Mouse (Mus musculus) CH12.LX (cell line): ENCODE results near the gene Kif1c. TPM values are rescaled to one million over a fixed set of nuclear protein-coding genes. Genes with fewer than 3 reads are reported as not detected.

ENCODE experiments used
- DNase-seq: peaks from one replicate; pipeline ENCODE4 v3.0.0-alpha.2; 2013; ENCODE audit errors: extremely low read depth
- H3K27ac ChIP-seq: 2 replicates; pipeline ENCODE4 v1.5.1; 2012; ENCODE audit warnings: low read depth, mild to moderate bottlenecking, control low read depth, moderate library complexity; ENCODE audit not compliant: insufficient read depth
- H3K27me3 ChIP-seq: replicated peaks from 2 replicates; pipeline ENCODE3; 2012; ENCODE audit warnings: inconsistent platforms
- H3K36me3 ChIP-seq, 2 experiments: replicated peaks in 1 of 2; 2 replicates each; pipeline versions ENCODE3 to v1.6.1; 2012; ENCODE audit warnings: inconsistent platforms in 1 of 2, low read length in 1 of 2, mild to moderate bottlenecking in 1 of 2, mixed read lengths in 1 of 2, moderate library complexity in 1 of 2; ENCODE audit not compliant: control insufficient read depth in 1 of 2, insufficient read depth in 1 of 2
- H3K4me1 ChIP-seq, 2 experiments: 2 replicates each; pipeline ENCODE4 v1.6.1; 2012; ENCODE audit warnings: inconsistent platforms in 1 of 2, moderate library complexity in 1 of 2; ENCODE audit not compliant: insufficient read depth in 2 of 2, control insufficient read depth in 1 of 2
- H3K4me2 ChIP-seq: 2 replicates; pipeline ENCODE4 v1.6.1; 2012; ENCODE audit warnings: low read depth, mild to moderate bottlenecking, control low read depth; ENCODE audit not compliant: poor library complexity, insufficient read depth, severe bottlenecking
- H3K4me3 ChIP-seq, 3 experiments: fragments of 150-350 bp in 1 of 3; sonication (generic) in 1 of 3; replicated peaks in 1 of 3; 2 replicates each; pipeline versions ENCODE3 to v1.5.1; 2011 to 2012; ENCODE audit warnings: low read depth in 2 of 3, low read length in 2 of 3, mild to moderate bottlenecking in 2 of 3, moderate library complexity in 2 of 3, control low read depth in 1 of 3, improper control_type of control experiment in 1 of 3, inconsistent platforms in 1 of 3, mixed read lengths in 1 of 3; ENCODE audit not compliant: poor library complexity in 1 of 3
- H3K79me2 ChIP-seq: replicated peaks from 2 replicates; pipeline ENCODE4 v1.6.1; 2012; ENCODE audit warnings: mild to moderate bottlenecking, moderate library complexity; ENCODE audit not compliant: control insufficient read depth, poor library complexity, insufficient read depth, severe bottlenecking; ENCODE audit errors: extremely low read depth
- H3K9ac ChIP-seq: 2 replicates; pipeline ENCODE4 v1.6.1; 2012; ENCODE audit warnings: low read depth, mild to moderate bottlenecking, control low read depth, moderate library complexity; ENCODE audit not compliant: insufficient read depth
- H3K9me3 ChIP-seq: replicated peaks from 2 replicates; pipeline ENCODE3; 2012; ENCODE audit warnings: low read length, inconsistent platforms, mixed read lengths
- BHLHE40 ChIP-seq: IDR thresholded peaks from 2 replicates; pipeline ENCODE4 v1.6.1; 2011; ENCODE audit warnings: mild to moderate bottlenecking, low read depth, low read length, improper control_type of control experiment
- CHD2 ChIP-seq: IDR thresholded peaks from 2 replicates; pipeline ENCODE4 v1.6.1; 2011; ENCODE audit warnings: low read length, improper control_type of control experiment
- CTCF ChIP-seq, 2 experiments: IDR thresholded peaks in 1 of 2; conservative IDR thresholded peaks in 1 of 2; 2 replicates each; pipeline ENCODE4 v1.5.1; 2011 to 2012; ENCODE audit warnings: low read depth in 2 of 2, low read length in 2 of 2, improper control_type of control experiment in 1 of 2, inconsistent platforms in 1 of 2, mild to moderate bottlenecking in 1 of 2, moderate library complexity in 1 of 2
- E2F4 ChIP-seq: IDR thresholded peaks from 2 replicates; pipeline ENCODE4 v1.6.1; 2011; ENCODE audit warnings: low read depth, low read length, improper control_type of control experiment; ENCODE audit not compliant: insufficient replicate concordance
- ELF1 ChIP-seq: IDR thresholded peaks from 2 replicates; pipeline ENCODE4 v1.6.1; 2014; ENCODE audit warnings: low read depth, mild to moderate bottlenecking, inconsistent platforms, low read length, improper control_type of control experiment
- EP300 ChIP-seq: IDR thresholded peaks from 2 replicates; pipeline ENCODE4 v1.6.1; 2011; ENCODE audit warnings: low read length, improper control_type of control experiment
- ETS1 ChIP-seq: conservative IDR thresholded peaks from 2 replicates; pipeline ENCODE4 v1.6.1; 2012; ENCODE audit warnings: low read depth, mild to moderate bottlenecking, inconsistent platforms, low read length, improper control_type of control experiment, moderate library complexity
- HCFC1 ChIP-seq: IDR thresholded peaks from 2 replicates; pipeline ENCODE4 v1.6.1; 2012; ENCODE audit warnings: low read depth, mild to moderate bottlenecking, inconsistent platforms, low read length, improper control_type of control experiment
- JUN ChIP-seq: IDR thresholded peaks from 2 replicates; pipeline ENCODE4 v1.6.1; 2011; ENCODE audit warnings: low read depth, mild to moderate bottlenecking, low read length, improper control_type of control experiment, moderate library complexity; ENCODE audit not compliant: insufficient read depth
- KAT2A ChIP-seq: IDR thresholded peaks from 2 replicates; pipeline ENCODE4 v1.6.1; 2012; ENCODE audit warnings: low read length, improper control_type of control experiment, inconsistent platforms; ENCODE audit not compliant: insufficient replicate concordance
- MAZ ChIP-seq: IDR thresholded peaks from 2 replicates; pipeline ENCODE4 v1.6.1; 2012; ENCODE audit warnings: low read depth, mild to moderate bottlenecking, inconsistent platforms, low read length, improper control_type of control experiment, moderate library complexity
- MXI1 ChIP-seq: IDR thresholded peaks from 2 replicates; pipeline ENCODE4 v1.6.1; 2011; ENCODE audit warnings: mild to moderate bottlenecking, low read depth, low read length, improper control_type of control experiment
- NELFE ChIP-seq: IDR thresholded peaks from 2 replicates; pipeline ENCODE4 v1.6.1; 2011; ENCODE audit warnings: low read depth, low read length, improper control_type of control experiment
- NRF1 ChIP-seq: IDR thresholded peaks from 2 replicates; pipeline ENCODE4 v1.6.1; 2014; ENCODE audit warnings: low read depth, mild to moderate bottlenecking, inconsistent platforms, low read length, improper control_type of control experiment, moderate library complexity
- PAX5 ChIP-seq: IDR thresholded peaks from 2 replicates; pipeline ENCODE4 v1.6.1; 2012; ENCODE audit warnings: low read length, inconsistent platforms, mixed read lengths
- TBP ChIP-seq: conservative IDR thresholded peaks from 2 replicates; pipeline ENCODE4 v1.6.1; 2011; ENCODE audit warnings: low read depth, low read length, improper control_type of control experiment
- USF2 ChIP-seq: conservative IDR thresholded peaks from 2 replicates; pipeline ENCODE4 v1.6.1; 2011; ENCODE audit warnings: low read depth, low read length, improper control_type of control experiment
- dilution Hi-C: fragments of 300-500 bp; cut with MboI; formaldehyde crosslinking; loops from 2 replicates; pipeline ENCODE4 v1.14.3; 2020; ENCODE audit warnings: low sequenced_read_pairs; ENCODE audit not compliant: extremely low pct_unique_long_range_greater_than_20kb, extremely low pct_ligation_motif_present
- in situ Hi-C: fragments of 300-500 bp; cut with MboI; formaldehyde crosslinking; loops from 3 replicates; pipeline ENCODE4 v1.14.3; 2019; ENCODE audit warnings: low sequenced_read_pairs, low pct_ligation_motif_present, low pct_unique_long_range_greater_than_20kb, mixed read lengths
- polyA plus RNA-seq: library from polyadenylated mRNA; unstranded; fragments of >175 nt; gene quantifications from 2 replicates; pipeline ENCODE4 v1.2.1, GENCODE M21; 2012; ENCODE audit warnings: low read depth; ENCODE audit not compliant: insufficient read length
- total RNA-seq, 2 experiments: library from RNA; depleted of rRNA; stranded (reverse); fragments of 300-350 nt in 1 of 2; fragments of >200 nt in 1 of 2; gene quantifications; 2 replicates each; pipeline ENCODE4 v1.2.3; 2012 to 2014

Gene Kif1c
- total and polyA plus RNA-seq, 3 experiments = 11.0 to 38.0 (median 31.7) TPM

DNA sequence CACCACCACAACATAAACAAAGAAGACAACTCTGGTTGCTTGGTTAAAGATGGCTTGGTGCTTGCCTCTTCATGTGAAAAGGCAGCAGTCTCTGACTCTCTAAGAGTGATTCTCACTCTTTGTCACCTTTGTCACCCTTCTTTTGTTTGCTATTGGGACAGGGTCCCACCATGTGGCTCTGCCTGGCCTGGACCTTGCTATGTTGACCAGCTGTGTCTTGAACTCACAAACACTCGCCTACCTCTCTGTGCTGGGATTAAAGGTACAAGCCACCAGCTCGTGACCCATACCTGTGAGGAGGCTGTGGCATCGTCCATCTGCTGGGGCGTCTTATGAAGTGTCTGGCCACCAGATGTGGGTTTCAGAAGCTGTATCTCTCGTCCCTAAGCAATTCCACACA is 32.9 kb downstream of the Kif1c start:
- dilution Hi-C loops = no loop called here
- Histone ChIP-seq H3K36me3 (peaks cover 6 to 15% of the 10 kb centered on the region in 2 experiments), H3K79me2 (no peaks in the 10 kb centered on the region), H3K4me3 (no peak overlapping the region), H3K9me3 (no peaks in the 10 kb centered on the region), H3K4me2 (no peak overlapping the region), H3K4me1 (no peaks in the 10 kb centered on the region)
- in situ Hi-C loops = no loop called here
- DNase-seq = no peak
- TF ChIP-seq E2F4 (no peak), EP300 (no peak)
- TF ChIP-seq, all 38 proteins: peak for 0
- Histone ChIP-seq H3K27ac (no peak overlapping the region), H3K27me3 (no peaks in the 10 kb centered on the region), H3K9ac (no peak overlapping the region)

DNA sequence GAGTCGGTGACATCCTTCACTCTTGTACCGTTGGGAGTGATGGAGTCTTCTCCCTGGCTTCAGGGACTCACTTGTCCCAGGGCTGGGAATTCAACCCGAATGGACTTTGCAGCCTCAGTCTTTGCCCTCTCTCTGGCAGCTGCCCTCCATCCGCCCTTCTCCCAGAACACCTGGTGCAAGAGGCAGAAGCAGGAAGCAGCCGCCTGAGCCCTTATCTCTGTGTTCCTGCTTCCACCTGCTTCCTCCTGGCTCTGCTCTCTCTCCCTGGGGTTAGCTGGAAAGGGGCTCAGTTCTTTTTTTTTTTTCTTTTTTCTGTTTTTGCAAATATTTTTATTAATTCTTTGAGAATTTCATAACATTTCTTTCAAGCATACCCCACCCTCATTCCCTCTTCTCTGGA is 37.4 kb downstream of the Kif1c start:
- in situ Hi-C loops = no loop called here

DNA sequence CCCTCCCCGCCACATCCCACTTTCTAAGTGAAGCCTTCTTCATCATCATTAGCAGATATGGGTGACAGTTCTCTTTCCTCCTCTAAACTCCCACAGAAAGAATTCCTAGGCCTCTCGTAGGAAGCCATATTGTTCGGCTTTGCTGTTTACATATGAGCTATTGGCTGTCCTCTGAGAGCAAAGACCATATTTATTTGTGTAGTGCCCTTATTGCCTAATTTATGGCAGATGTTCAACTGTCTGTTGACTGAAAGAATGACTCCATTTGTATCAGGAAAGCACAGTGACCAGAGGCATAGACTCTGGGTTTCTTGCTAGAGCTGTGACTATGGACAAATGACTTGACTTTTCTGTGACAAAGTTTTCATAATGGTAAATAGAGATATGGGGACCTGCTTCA is 41.3 kb downstream of the Kif1c start:
- H3K27me3 ChIP-seq = no peaks in the 10 kb centered on the region
- no peak overlapping the region for H3K27ac ChIP-seq
- no peak for DNase-seq
- no peaks in the 10 kb centered on the region for H3K9me3 ChIP-seq
- no peak overlapping the region for H3K9ac ChIP-seq
- no peak for TF ChIP-seq ETS1
- TF ChIP-seq MXI1 = no peak
- no peak for TF ChIP-seq NRF1
- no peak for TF ChIP-seq E2F4
- TF ChIP-seq JUN = no peak
- TF ChIP-seq BHLHE40 = no peak
- TF ChIP-seq TBP = no peak
- TF ChIP-seq HCFC1 = no peak
- TF ChIP-seq CHD2 = no peak
- no peak for TF ChIP-seq PAX5
- TF ChIP-seq ELF1 = no peak
- TF ChIP-seq MAZ = no peak
- TF ChIP-seq CTCF (conservative IDR thresholded peaks at IDR 0.05 in 1 of 2, IDR thresholded peaks at IDR 0.05 in 1 of 2; ENCODE audit: low read depth in 2 of 2, low read length in 2 of 2) = no peak
- no peak for TF ChIP-seq USF2
- in situ Hi-C loops (no loop called here), dilution Hi-C loops (no loop called here)
- H3K4me3 ChIP-seq = no peak overlapping the region
- no peaks in the 10 kb centered on the region for H3K79me2 ChIP-seq
- H3K4me2 ChIP-seq = no peak overlapping the region
- H3K36me3 ChIP-seq = no peaks in the 10 kb centered on the region
- H3K4me1 ChIP-seq = peaks cover 0 to 3% of the 10 kb centered on the region in 2 experiments; a peak in 1 of 4 replicates

More for the DNA sequence above, 37.4 kb downstream of the Kif1c start:
- dilution Hi-C loops = no loop called here
- H3K27ac ChIP-seq = no peak overlapping the region
- no peak for TF ChIP-seq NELFE
- TF ChIP-seq E2F4 = no peak
- TF ChIP-seq KAT2A = no peak
- no peaks in the 10 kb centered on the region for H3K79me2 ChIP-seq
- H3K9me3 ChIP-seq = no peaks in the 10 kb centered on the region
- no peaks in the 10 kb centered on the region for H3K36me3 ChIP-seq
- H3K9ac ChIP-seq = no peak overlapping the region
- no peak overlapping the region for H3K4me3 ChIP-seq
- no peak overlapping the region for H3K4me2 ChIP-seq
- no peak for DNase-seq
- no peaks in the 10 kb centered on the region for H3K4me1 ChIP-seq
- no peaks in the 10 kb centered on the region for H3K27me3 ChIP-seq
